Mouse (Mus musculus) embryonic facial prominence, embryonic 13.5 days (tissue): ENCODE measurements around the gene Tube1. TPM values are rescaled to one million over a fixed set of nuclear protein-coding genes. Genes with fewer than 3 reads are reported as not detected.

Experiments
- ATAC-seq: fragments of 200-750 bp; cut with Nextera tagmentation; 2 replicates; pipeline ENCODE4 v1.8.0; 2017; ENCODE audit warnings: low read depth; ENCODE audit not compliant: insufficient number of reproducible peaks, insufficient read depth, low FRiP score, low TSS enrichment
- H3K27ac ChIP-seq: fragments of 300-500 bp; sonication (generic); 2 replicates; pipeline ENCODE4 v1.5.1; 2015; ENCODE audit warnings: moderate library complexity, mild to moderate bottlenecking, inconsistent platforms
- H3K27me3 ChIP-seq: fragments of 300-500 bp; sonication (generic); 2 replicates; pipeline ENCODE4 v1.6.1; 2015; ENCODE audit warnings: mild to moderate bottlenecking, inconsistent platforms
- H3K36me3 ChIP-seq: fragments of 300-500 bp; sonication (generic); 2 replicates; pipeline ENCODE4 v1.6.1; 2015; ENCODE audit warnings: mild to moderate bottlenecking, inconsistent platforms
- H3K4me1 ChIP-seq: fragments of 300-500 bp; sonication (generic); 2 replicates; pipeline ENCODE4 v1.6.1; 2015; ENCODE audit warnings: inconsistent platforms
- H3K4me2 ChIP-seq: fragments of 300-500 bp; sonication (generic); 2 replicates; pipeline ENCODE4 v1.6.1; 2015; ENCODE audit warnings: moderate library complexity, mild to moderate bottlenecking, inconsistent platforms
- H3K4me3 ChIP-seq: fragments of 300-500 bp; sonication (generic); 2 replicates; pipeline ENCODE4 v1.5.1; 2015; ENCODE audit warnings: mild to moderate bottlenecking, inconsistent platforms
- H3K9ac ChIP-seq: fragments of 300-500 bp; sonication (generic); 2 replicates; pipeline ENCODE4 v1.6.1; 2015; ENCODE audit warnings: mild to moderate bottlenecking, inconsistent platforms
- H3K9me3 ChIP-seq: fragments of 300-500 bp; sonication (generic); 2 replicates; pipeline ENCODE4 v1.6.1; 2016; ENCODE audit warnings: inconsistent platforms
- WGBS: fragments of 180-500 bp; shearing (Covaris S2); methylation state at CpG from one replicate; pipeline ENCODE4 v1.1.7; 2015; ENCODE audit warnings: mixed read lengths; 5-methylcytosine and 5-hydroxymethylcytosine counted together
- polyA plus RNA-seq: library from polyadenylated mRNA; unstranded; fragments of >200 nt; fragmentation: Nextera tagmentation; extraction: Ambion mirVana; gene quantifications from 2 replicates; pipeline ENCODE4 v1.2.1, GENCODE M21; 2015

The Tube1 gene
- polyA plus RNA-seq, 1 experiment from 2014 or later = 19.3 TPM

DNA sequence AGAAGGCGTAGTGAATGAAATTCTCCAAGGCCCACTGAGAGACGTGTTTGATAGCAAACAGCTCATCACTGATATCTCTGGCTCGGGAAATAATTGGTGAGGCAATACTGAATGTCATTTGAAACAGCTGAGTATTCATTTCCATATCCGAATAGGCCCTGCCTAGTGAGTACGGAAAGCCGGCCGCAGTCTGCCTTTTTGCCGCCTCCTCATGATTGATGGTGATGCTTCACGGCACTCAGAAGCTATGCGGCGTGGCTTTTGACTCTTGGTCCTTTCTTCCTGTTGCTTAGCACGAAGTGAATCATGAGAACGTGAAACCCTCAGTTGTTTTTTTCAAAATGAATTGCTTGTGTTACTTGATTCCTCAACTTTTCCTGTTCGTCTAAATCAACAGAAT, 7.1 kb downstream of the Tube1 start:
- Histone ChIP-seq H3K9ac (no peak overlapping the region), H3K4me3 (no peak overlapping the region), H3K9me3 (no peaks in the 10 kb centered on the region), H3K27me3 (no peaks in the 10 kb centered on the region), H3K4me2 (no peak overlapping the region), H3K36me3 (peaks cover 68% of the 10 kb centered on the region), H3K27ac (no peak overlapping the region), H3K4me1 (peaks cover 10% of the 10 kb centered on the region)
- ATAC-seq = no peak
- WGBS = 87% methylated on average over 14 of the region's 14 CpGs

DNA sequence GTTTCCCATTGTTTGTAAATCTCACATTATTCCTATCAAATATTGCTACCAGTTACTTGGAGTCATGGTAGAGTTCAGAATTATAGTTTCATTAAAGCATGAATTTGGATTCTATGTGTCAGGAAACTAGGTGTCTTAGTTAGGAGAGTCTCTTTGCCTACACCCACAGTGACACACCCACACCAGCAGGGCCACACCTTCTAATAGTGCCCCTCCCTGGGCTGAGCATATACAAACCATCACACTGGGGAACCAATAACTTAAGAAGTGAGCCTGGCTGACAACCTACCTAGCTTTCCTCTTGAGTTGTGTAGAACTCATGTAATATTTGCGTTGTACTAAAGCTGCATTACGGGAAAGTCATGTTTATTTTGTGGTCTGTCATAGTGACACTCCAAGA, 7.6 kb downstream of the Tube1 start:
- 95% methylated on average over 2 of the region's 2 CpGs for WGBS
- Histone ChIP-seq H3K27me3 (no peaks in the 10 kb centered on the region), H3K4me1 (peaks cover 6% of the 10 kb centered on the region), H3K4me3 (no peak overlapping the region), H3K36me3 (peaks cover 73% of the 10 kb centered on the region), H3K9ac (no peak overlapping the region), H3K27ac (no peak overlapping the region), H3K9me3 (no peaks in the 10 kb centered on the region), H3K4me2 (no peak overlapping the region)
- no peak for ATAC-seq

DNA sequence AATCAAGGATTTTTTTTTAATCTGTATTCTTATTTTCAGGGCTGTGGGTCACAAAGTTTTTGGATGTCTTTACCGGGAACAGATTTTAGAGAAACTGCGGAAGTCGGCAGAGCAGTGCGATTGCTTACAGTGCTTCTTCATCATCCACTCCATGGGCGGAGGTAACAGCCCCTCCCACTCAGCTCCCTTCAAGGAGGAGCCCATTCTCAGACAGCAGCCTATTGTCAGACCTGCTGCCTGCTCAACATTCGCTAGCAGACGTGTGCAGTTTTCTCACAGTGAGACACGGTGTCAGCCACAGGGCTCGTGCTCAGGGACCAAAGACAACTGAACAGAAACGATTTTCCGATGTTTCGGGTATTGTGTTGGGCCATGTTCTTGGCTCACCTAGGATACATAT, 8.4 kb downstream of the Tube1 start:
- H3K9ac ChIP-seq = no peak overlapping the region
- H3K27ac ChIP-seq = no peak overlapping the region
- no peaks in the 10 kb centered on the region for H3K4me1 ChIP-seq
- no peak overlapping the region for H3K4me2 ChIP-seq
- ATAC-seq = no peak
- no peak overlapping the region for H3K4me3 ChIP-seq
- 86% methylated on average over 12 of the region's 12 CpGs for WGBS
- H3K9me3 ChIP-seq = no peaks in the 10 kb centered on the region
- H3K36me3 ChIP-seq = peaks cover 79% of the 10 kb centered on the region
- H3K27me3 ChIP-seq = no peaks in the 10 kb centered on the region

DNA sequence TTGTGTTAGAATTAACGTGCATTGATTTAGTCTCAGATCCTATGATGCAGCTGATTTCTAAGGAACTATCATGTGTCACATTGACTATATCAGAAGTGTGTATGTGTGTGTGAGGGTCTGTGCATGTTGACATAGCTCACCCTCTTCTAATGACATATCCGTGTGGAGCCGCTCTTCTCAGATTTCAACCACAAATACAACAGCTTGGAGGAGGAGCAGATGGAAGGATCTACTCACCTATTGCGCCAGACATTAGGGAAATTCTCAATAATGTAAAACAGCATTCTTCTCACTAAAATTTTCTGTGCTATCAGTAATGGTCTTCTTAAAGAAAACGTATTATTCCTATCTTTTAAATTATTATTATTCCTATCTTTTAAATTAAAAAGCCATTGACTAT, 22.9 kb downstream of the Tube1 start:
- Histone ChIP-seq H3K4me3 (no peak overlapping the region), H3K9ac (no peak overlapping the region), H3K9me3 (no peaks in the 10 kb centered on the region), H3K4me2 (no peak overlapping the region), H3K36me3 (no peaks in the 10 kb centered on the region), H3K4me1 (no peaks in the 10 kb centered on the region), H3K27me3 (no peaks in the 10 kb centered on the region), H3K27ac (no peak overlapping the region)
- 63% methylated on average over 5 of the region's 5 CpGs for WGBS
- ATAC-seq = no peak

DNA sequence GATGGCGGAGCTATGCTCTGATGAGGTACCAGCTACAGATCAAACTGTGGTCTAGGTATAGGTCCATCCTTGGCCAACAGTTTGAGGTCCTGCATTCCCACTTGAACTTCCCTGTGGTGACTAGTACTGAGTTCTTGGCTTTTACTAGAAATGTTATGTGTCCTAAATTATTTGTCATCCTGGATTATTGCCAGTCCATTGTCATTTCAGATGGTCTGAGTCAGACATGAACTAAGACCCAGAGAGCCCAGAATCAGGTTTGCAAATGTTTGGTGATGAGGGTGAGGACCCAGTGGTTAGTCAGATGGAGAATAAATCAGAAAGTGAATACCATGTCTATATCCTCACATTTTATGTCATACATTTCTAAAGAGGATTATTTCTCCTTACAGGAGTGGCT, 23.5 kb downstream of the Tube1 start:
- no peak overlapping the region for H3K27ac ChIP-seq
- no peaks in the 10 kb centered on the region for H3K9me3 ChIP-seq
- no peaks in the 10 kb centered on the region for H3K27me3 ChIP-seq
- no peak overlapping the region for H3K4me2 ChIP-seq
- 96% methylated on average over 1 of the region's 1 CpGs for WGBS
- H3K9ac ChIP-seq = no peak overlapping the region
- no peaks in the 10 kb centered on the region for H3K36me3 ChIP-seq
- no peak overlapping the region for H3K4me3 ChIP-seq
- no peaks in the 10 kb centered on the region for H3K4me1 ChIP-seq
- ATAC-seq = no peak

DNA sequence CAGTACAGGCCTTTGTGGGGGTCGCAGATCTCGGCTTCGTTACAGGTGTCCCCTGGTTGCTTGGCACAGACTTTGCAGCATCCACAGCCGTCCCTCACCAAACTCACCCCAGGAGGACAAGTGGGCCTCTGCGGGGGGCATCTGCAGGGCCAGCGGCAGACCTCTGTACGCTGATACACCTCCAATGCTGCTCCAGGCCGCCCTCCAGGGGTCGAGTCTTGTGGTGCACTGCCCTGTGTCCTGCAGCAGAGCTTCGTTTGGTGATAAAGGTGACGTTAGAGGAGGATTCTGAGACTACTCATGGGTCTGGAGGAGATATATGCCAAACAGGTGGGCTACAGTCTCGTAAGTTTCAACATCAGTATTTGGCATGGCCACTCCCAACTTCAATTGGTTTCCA, 24.5 kb downstream of the Tube1 start:
- WGBS = 58% methylated on average over 12 of the region's 12 CpGs
- 0 out of 2 replicates have a peak, but pooled peaks cover 4% of the 10 kb centered on the region for H3K4me1 ChIP-seq
- H3K4me2 ChIP-seq = no peak overlapping the region
- no peaks in the 10 kb centered on the region for H3K9me3 ChIP-seq
- no peaks in the 10 kb centered on the region for H3K36me3 ChIP-seq
- no peak overlapping the region for H3K4me3 ChIP-seq
- no peak for ATAC-seq
- no peak overlapping the region for H3K27ac ChIP-seq
- no peaks in the 10 kb centered on the region for H3K27me3 ChIP-seq
- H3K9ac ChIP-seq = no peak overlapping the region

DNA sequence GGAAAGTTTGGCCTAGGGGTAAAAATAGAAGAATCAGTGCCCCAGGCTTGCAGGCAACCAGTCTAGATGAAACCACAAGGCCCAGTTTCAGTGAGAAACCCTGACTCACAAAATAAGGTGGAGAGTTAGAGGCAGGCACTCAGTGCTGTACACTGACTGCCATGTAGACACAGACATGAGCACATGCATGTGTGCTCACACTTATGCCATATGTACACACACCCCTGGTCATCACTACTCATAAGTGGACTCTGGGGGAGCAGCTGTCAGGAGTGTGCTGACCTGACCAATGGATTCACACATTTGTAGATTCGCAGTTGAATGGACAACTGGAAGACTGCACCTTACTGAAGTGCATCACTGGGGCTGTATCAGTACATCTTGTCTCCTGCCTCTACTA, 27.6 kb downstream of the Tube1 start:
- Histone ChIP-seq H3K27me3 (no peaks in the 10 kb centered on the region), H3K27ac (no peak overlapping the region), H3K4me2 (no peak overlapping the region), H3K4me3 (no peak overlapping the region), H3K9ac (no peak overlapping the region), H3K9me3 (0 out of 2 replicates have a peak, but pooled peaks cover 5% of the 10 kb centered on the region), H3K36me3 (no peaks in the 10 kb centered on the region), H3K4me1 (peaks cover 19% of the 10 kb centered on the region)
- 90% methylated on average over 1 of the region's 1 CpGs for WGBS
- no peak for ATAC-seq

DNA sequence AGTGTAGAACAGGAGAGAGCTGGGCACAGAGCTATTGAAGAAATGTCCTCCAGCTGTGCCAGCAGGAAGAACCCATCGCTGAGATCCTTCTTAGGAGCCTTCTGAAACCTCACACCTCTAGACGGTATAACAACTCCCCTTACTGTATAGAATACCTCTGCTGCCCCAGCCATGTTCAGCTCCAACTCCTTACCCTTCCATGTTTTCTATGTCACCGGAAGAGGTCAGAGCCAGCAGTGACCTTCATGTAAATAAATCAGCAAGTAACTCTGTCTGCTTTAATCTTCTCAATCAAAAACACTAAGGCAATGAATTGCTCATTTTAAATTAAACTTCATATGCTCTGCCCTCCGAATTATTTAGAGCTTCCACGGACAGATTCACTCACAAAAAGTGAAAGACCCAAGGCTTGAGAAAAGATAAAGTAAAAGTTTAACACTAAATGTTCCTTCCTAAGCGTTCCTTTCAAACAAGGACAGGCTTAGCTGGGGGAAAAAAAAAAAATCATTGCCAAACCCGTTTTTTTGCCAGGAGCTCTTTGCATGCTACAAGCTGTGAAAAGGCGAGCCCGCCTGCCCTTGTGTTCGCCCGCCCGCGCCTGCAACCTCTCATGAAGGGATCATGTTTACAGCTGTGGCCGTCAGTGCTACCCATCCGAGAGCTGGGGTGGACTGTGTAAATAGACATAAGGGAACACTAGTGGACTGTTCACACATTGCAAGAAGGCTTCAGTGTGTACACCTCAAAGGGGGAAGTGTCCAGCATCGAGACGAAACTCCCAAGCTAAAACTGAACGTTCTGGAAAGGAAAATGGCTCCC, 29.1 kb downstream of the Tube1 start:
- Histone ChIP-seq H3K4me1 (peaks cover 22% of the 10 kb centered on the region), H3K4me3 (no peak overlapping the region)
- 25% methylated on average over 18 of the region's 18 CpGs for WGBS

DNA sequence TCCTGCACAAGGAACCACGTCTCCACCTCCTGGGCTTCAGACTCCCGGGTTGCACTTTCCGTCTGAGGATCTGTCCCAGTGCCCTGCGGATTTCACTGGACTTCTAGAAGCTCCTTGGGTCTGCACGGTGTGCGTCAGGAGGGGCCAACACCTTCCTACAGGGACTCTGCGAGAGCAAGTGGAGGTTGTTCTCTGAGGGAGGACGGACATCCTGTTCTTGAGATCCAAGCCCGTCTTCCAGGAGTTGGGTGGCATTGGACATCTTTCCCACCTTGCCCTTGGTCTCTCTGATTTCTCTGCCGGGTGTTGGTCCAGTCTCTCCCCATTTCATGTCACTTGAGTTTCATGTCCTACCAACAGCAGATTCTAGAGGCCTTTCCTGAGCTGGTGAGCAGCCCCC, 29.9 kb downstream of the Tube1 start, which contains the start of gene Ccn6:
Ccn6 (minus strand) TSS at position 101 of the 400 bp plus-strand sequence.
- Histone ChIP-seq H3K27ac (no peak within 1 kb of the TSS), H3K4me3 (no peak within 1 kb of the TSS), H3K9ac (no peak within 1 kb of the TSS), H3K36me3 (no peaks in the 10 kb centered on the region), H3K4me2 (peak within 1 kb of the TSS; percentile 14), H3K4me1 (peaks cover 22% of the 10 kb centered on the region), H3K27me3 (no peaks in the 10 kb centered on the region), H3K9me3 (0 out of 2 replicates have a peak, but pooled peaks cover 5% of the 10 kb centered on the region)
- WGBS = 84% methylated on average over 10 of the region's 10 CpGs
- no peak for ATAC-seq

More for the DNA sequence above, 29.1 kb downstream of the Tube1 start:
- Histone ChIP-seq H3K9ac (no peak overlapping the region), H3K36me3 (no peaks in the 10 kb centered on the region), H3K27me3 (no peaks in the 10 kb centered on the region), H3K4me2 (peak overlapping the region; percentile 14), H3K9me3 (0 out of 2 replicates have a peak, but pooled peaks cover 5% of the 10 kb centered on the region), H3K27ac (no peak overlapping the region)
- no peak for ATAC-seq

DNA sequence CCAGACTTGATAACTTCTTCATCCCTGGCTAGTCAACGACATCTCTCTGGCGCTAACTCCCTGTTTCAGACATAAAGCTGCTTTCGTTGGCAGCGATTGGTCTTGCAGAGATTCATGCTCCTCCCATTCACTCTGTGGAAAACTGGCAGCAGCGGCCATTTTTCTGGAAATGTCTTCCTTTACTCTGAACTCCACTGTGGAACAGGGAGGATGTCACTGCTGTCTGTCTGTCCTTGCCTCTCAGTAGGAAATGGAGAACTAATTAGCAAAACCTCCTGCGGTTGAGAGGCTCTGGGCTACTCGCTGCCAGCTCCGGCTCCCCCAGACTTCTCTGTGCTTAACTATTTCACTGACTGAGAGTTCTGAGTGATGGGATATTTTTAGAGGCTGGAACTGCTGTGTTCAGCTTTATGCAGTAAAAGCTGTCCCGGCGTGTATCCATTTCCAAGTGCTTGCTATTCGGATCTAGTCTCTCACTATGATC, 31.9 kb downstream of the Tube1 start:
- Histone ChIP-seq H3K4me3 (peak overlapping the region; percentile 30), H3K9ac (peak overlapping the region; percentile 63), H3K9me3 (0 out of 2 replicates have a peak, but pooled peaks cover 5% of the 10 kb centered on the region), H3K36me3 (no peaks in the 10 kb centered on the region), H3K4me1 (peaks cover 35% of the 10 kb centered on the region), H3K27me3 (no peaks in the 10 kb centered on the region), H3K4me2 (peak overlapping the region; percentile 50), H3K27ac (peak overlapping the region; percentile 58)
- ATAC-seq = no peak
- 20% methylated on average over 11 of the region's 11 CpGs for WGBS

DNA sequence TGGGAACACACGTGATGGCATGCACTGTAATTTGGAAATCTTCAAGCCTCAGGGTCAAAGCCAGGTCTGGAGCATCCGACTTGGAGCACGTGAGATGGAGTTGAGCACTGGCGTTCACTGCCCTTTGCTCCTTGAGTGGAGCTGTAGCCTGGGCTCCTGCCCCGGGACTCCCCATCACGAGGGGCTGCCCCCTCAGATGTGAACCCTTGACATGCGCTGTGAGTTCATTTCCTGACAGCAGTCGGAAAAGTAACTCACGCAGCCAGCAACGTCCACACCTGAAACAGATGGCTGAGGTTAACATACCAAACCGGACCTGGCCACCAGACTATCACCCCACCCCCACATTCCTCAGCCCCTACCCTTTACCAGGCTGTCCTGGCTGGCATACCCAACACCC, 33.8 kb downstream of the Tube1 start:
- ATAC-seq = no peak
- no peaks in the 10 kb centered on the region for H3K36me3 ChIP-seq
- no peak overlapping the region for H3K4me3 ChIP-seq
- peaks cover 48% of the 10 kb centered on the region for H3K4me1 ChIP-seq
- H3K4me2 ChIP-seq = no peak overlapping the region
- WGBS = 62% methylated on average over 11 of the region's 11 CpGs
- H3K27me3 ChIP-seq = no peaks in the 10 kb centered on the region
- H3K9me3 ChIP-seq = 0 out of 2 replicates have a peak, but pooled peaks cover 5% of the 10 kb centered on the region
- H3K27ac ChIP-seq = no peak overlapping the region
- no peak overlapping the region for H3K9ac ChIP-seq

DNA sequence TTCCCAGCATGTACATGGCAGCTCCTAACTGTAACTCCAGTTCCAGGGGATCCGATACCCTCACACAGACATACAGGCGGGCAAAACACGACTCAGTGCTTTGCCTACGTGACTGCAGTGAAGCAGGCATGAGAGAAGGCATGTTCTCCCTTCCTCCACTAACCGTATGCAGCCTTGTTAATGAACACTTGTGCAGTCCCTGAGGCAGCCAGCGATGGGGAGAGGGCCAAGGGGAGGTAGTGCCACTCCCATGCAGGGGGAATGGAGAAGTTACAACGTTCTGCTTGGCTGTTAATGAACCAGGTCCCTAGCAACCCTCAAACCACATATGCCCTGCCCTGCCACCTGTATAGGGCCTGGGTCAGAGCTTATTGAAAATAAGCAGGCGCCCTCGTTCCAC, 35.9 kb downstream of the Tube1 start:
- Histone ChIP-seq H3K4me3 (peak overlapping the region; percentile 12; the same call in 1 of the 2 replicates), H3K4me1 (peaks cover 56% of the 10 kb centered on the region), H3K27me3 (no peaks in the 10 kb centered on the region), H3K9ac (no peak overlapping the region), H3K27ac (peak overlapping the region; percentile 78), H3K36me3 (no peaks in the 10 kb centered on the region), H3K9me3 (0 out of 2 replicates have a peak, but pooled peaks cover 3% of the 10 kb centered on the region), H3K4me2 (peak overlapping the region; percentile 63)
- peak; percentile 53; the same call in 1 of the 2 replicates for ATAC-seq
- 21% methylated on average over 9 of the region's 9 CpGs for WGBS
